Mouse (Mus musculus) heart, embryonic 16.5 days (tissue): ENCODE data around the gene Shb. TPM values are rescaled to one million over a fixed set of nuclear protein-coding genes. Genes with fewer than 3 reads are reported as not detected.
A peak's percentile ranks its signal among the peaks of the same experiment; 100 is the strongest.

Experiments
- ATAC-seq: fragments of 200-750 bp; cut with Nextera tagmentation; replicated peaks from 2 replicates; pipeline ENCODE4 v1.8.0; 2017; ENCODE audit warnings: moderate number of reproducible peaks; ENCODE audit not compliant: insufficient read depth, low FRiP score; ENCODE audit errors: extremely low read depth
- H3K27ac ChIP-seq: fragments of 300-500 bp; sonication (generic); 2 replicates; pipeline ENCODE4 v1.5.1; 2014; ENCODE audit warnings: mild to moderate bottlenecking, low read length, control low read depth, moderate library complexity
- H3K27me3 ChIP-seq: fragments of 300-500 bp; sonication (generic); 2 replicates; pipeline ENCODE4 v1.6.1; 2014; ENCODE audit warnings: low read length, mixed read lengths; ENCODE audit not compliant: control insufficient read depth, insufficient read depth
- H3K36me3 ChIP-seq: fragments of 300-500 bp; sonication (generic); 2 replicates; pipeline ENCODE4 v1.6.1; 2014; ENCODE audit not compliant: control insufficient read depth, insufficient read depth
- H3K4me1 ChIP-seq: fragments of 300-500 bp; sonication (generic); 2 replicates; pipeline ENCODE4 v1.6.1; 2014; ENCODE audit warnings: low read length, mixed read lengths; ENCODE audit not compliant: control insufficient read depth, insufficient read depth
- H3K4me2 ChIP-seq: fragments of 300-500 bp; sonication (generic); 2 replicates; pipeline ENCODE4 v1.6.1; 2014; ENCODE audit warnings: low read depth, mild to moderate bottlenecking, control low read depth, low read length
- H3K4me3 ChIP-seq: fragments of 300-500 bp; sonication (generic); 2 replicates; pipeline ENCODE4 v1.5.1; 2014; ENCODE audit warnings: mild to moderate bottlenecking, control low read depth, low read length
- H3K9ac ChIP-seq: fragments of 300-500 bp; sonication (generic); 2 replicates; pipeline ENCODE4 v1.6.1; 2014; ENCODE audit warnings: low read length, control low read depth
- H3K9me3 ChIP-seq: fragments of 300-500 bp; sonication (generic); replicated peaks from 2 replicates; pipeline ENCODE4 v1.6.1; 2016; ENCODE audit warnings: low read length; ENCODE audit not compliant: control insufficient read depth
- WGBS: fragments of 180-500 bp; shearing (Covaris S2); extraction: QIAGEN DNeasy Blood & Tissue Kit; methylation state at CpG from one replicate; pipeline ENCODE4 v1.1.7; 2014; 5-methylcytosine and 5-hydroxymethylcytosine counted together
- polyA plus RNA-seq: library from polyadenylated mRNA; unstranded; fragments of >200 nt; fragmentation: Nextera tagmentation; extraction: Ambion mirVana; gene quantifications from 2 replicates; pipeline ENCODE4 v1.2.1, GENCODE M21; 2015

Shb gene
- polyA plus RNA-seq, 1 experiment from 2014 or later, result 7.6 TPM

- Histone ChIP-seq H3K4me1 (peaks cover 78% of the 10 kb centered on the region), H3K36me3 (no peaks in the 10 kb centered on the region), H3K27ac (peak overlapping the region; percentile 97), H3K9ac (0 out of 2 replicates have a peak overlapping the region, but pooled peaks have one; percentile 62), H3K9me3 (no peaks in the 10 kb centered on the region), H3K4me2 (no peak overlapping the region), H3K4me3 (no peak overlapping the region), H3K27me3 (no peaks in the 10 kb centered on the region)
- 42% methylated on average over 6 of the region's 6 CpGs for WGBS
- no peak for ATAC-seq
These were observed 22.1 kb downstream of the Shb start for GRCm38 (mm10) chr4:45510163-45510562.

GRCm38 (mm10) chr4:45509416-45509815 is 22.9 kb downstream of the Shb start:
- Histone ChIP-seq H3K9me3 (no peaks in the 10 kb centered on the region), H3K4me3 (no peak overlapping the region), H3K36me3 (no peaks in the 10 kb centered on the region), H3K27ac (peak overlapping the region; percentile 97), H3K4me1 (peaks cover 71% of the 10 kb centered on the region), H3K9ac (peak overlapping the region; percentile 62), H3K27me3 (no peaks in the 10 kb centered on the region), H3K4me2 (no peak overlapping the region)
- 94% methylated on average over 4 of the region's 4 CpGs for WGBS
- no peak for ATAC-seq

DNA sequence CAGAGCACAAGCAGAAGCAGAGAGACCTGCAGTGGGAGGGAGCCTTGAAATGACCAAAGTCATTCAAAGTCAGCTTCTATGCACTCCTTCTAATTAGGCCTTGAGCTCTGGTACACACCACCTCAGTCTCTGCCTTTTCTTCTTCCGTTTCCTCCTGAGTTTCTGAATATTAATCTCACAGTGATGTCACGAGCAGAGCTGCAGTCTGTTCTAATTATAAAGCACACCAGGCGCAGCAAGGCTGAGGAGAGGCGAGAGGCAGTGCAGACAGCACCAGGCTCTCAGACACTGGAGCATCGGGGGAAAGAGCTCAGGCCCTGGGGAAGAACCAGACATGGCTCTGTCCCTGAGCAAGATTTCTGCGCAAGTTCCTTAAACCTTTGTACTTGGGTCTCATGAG is 23.8 kb downstream of the Shb start:
- H3K9ac ChIP-seq, result peak overlapping the region; percentile 73
- no peaks in the 10 kb centered on the region for H3K36me3 ChIP-seq
- H3K4me3 ChIP-seq, result no peak overlapping the region
- no peaks in the 10 kb centered on the region for H3K9me3 ChIP-seq
- ATAC-seq, result peak; percentile 43; the same call in 1 of the 2 replicates
- 29% methylated on average over 6 of the region's 6 CpGs for WGBS
- no peaks in the 10 kb centered on the region for H3K27me3 ChIP-seq
- H3K4me2 ChIP-seq, result peak overlapping the region; percentile 46
- peak overlapping the region; percentile 97 for H3K27ac ChIP-seq
- peaks cover 66% of the 10 kb centered on the region for H3K4me1 ChIP-seq

- Histone ChIP-seq H3K4me1 (peaks cover 63% of the 10 kb centered on the region), H3K27ac (peak overlapping the region; percentile 97), H3K9ac (peak overlapping the region; percentile 73), H3K9me3 (no peaks in the 10 kb centered on the region), H3K4me2 (peak overlapping the region; percentile 46), H3K27me3 (no peaks in the 10 kb centered on the region), H3K36me3 (no peaks in the 10 kb centered on the region), H3K4me3 (no peak overlapping the region)
- ATAC-seq, result peak; percentile 74
- 32% methylated on average over 1 of the region's 1 CpGs for WGBS
These were observed 24.8 kb downstream of the Shb start for GRCm38 (mm10) chr4:45507476-45507875.

- H3K36me3 ChIP-seq, result no peaks in the 10 kb centered on the region
- 0 out of 2 replicates have a peak, but pooled peaks have one; percentile 16 for ATAC-seq
- H3K4me1 ChIP-seq, result peaks cover 66% of the 10 kb centered on the region
- no peak overlapping the region for H3K4me3 ChIP-seq
- H3K27ac ChIP-seq, result peak overlapping the region; percentile 97
- WGBS, result 28% methylated on average over 9 of the region's 9 CpGs
- H3K9ac ChIP-seq, result peak overlapping the region; percentile 64
- peak overlapping the region; percentile 46 for H3K4me2 ChIP-seq
- H3K9me3 ChIP-seq, result no peaks in the 10 kb centered on the region
- no peaks in the 10 kb centered on the region for H3K27me3 ChIP-seq
These were observed 25.2 kb downstream of the Shb start for GRCm38 (mm10) chr4:45507039-45507438.

- no peaks in the 10 kb centered on the region for H3K9me3 ChIP-seq
- no peaks in the 10 kb centered on the region for H3K27me3 ChIP-seq
- H3K4me3 ChIP-seq, result no peak overlapping the region
- H3K27ac ChIP-seq, result peak overlapping the region; percentile 97
- peaks cover 66% of the 10 kb centered on the region for H3K4me1 ChIP-seq
- peak overlapping the region; percentile 64 for H3K9ac ChIP-seq
- WGBS, result 27% methylated on average over 5 of the region's 5 CpGs
- no peaks in the 10 kb centered on the region for H3K36me3 ChIP-seq
- peak overlapping the region; percentile 46 for H3K4me2 ChIP-seq
- no peak for ATAC-seq
These were observed 25.7 kb downstream of the Shb start for GRCm38 (mm10) chr4:45506613-45507012.

- WGBS, result 83% methylated on average over 2 of the region's 2 CpGs
- Histone ChIP-seq H3K4me1 (peaks cover 60% of the 10 kb centered on the region), H3K9ac (no peak overlapping the region), H3K9me3 (no peaks in the 10 kb centered on the region), H3K4me3 (no peak overlapping the region), H3K27ac (peak overlapping the region; percentile 97), H3K4me2 (no peak overlapping the region), H3K36me3 (no peaks in the 10 kb centered on the region), H3K27me3 (no peaks in the 10 kb centered on the region)
- ATAC-seq, result no peak
These were observed 26.6 kb downstream of the Shb start for GRCm38 (mm10) chr4:45505671-45506070.

- H3K4me3 ChIP-seq, result no peak overlapping the region
- no peak overlapping the region for H3K27ac ChIP-seq
- H3K36me3 ChIP-seq, result no peaks in the 10 kb centered on the region
- H3K9me3 ChIP-seq, result no peaks in the 10 kb centered on the region
- no peak for ATAC-seq
- WGBS, result 89% methylated on average over 6 of the region's 6 CpGs
- H3K9ac ChIP-seq, result no peak overlapping the region
- H3K4me1 ChIP-seq, result peaks cover 61% of the 10 kb centered on the region
- no peak overlapping the region for H3K4me2 ChIP-seq
- H3K27me3 ChIP-seq, result no peaks in the 10 kb centered on the region
These were observed 27.1 kb downstream of the Shb start for GRCm38 (mm10) chr4:45505191-45505590.

GRCm38 (mm10) chr4:45503816-45504215 is 28.5 kb downstream of the Shb start:
- Histone ChIP-seq H3K4me3 (no peak overlapping the region), H3K27ac (no peak overlapping the region), H3K36me3 (no peaks in the 10 kb centered on the region), H3K27me3 (no peaks in the 10 kb centered on the region), H3K9ac (no peak overlapping the region), H3K9me3 (no peaks in the 10 kb centered on the region), H3K4me2 (no peak overlapping the region), H3K4me1 (peaks cover 61% of the 10 kb centered on the region)
- WGBS, result 59% methylated on average over 3 of the region's 3 CpGs
- no peak for ATAC-seq
